Comparison of ENCODE assay signal across 8 mouse cellular contexts in the genomic region with DNA sequence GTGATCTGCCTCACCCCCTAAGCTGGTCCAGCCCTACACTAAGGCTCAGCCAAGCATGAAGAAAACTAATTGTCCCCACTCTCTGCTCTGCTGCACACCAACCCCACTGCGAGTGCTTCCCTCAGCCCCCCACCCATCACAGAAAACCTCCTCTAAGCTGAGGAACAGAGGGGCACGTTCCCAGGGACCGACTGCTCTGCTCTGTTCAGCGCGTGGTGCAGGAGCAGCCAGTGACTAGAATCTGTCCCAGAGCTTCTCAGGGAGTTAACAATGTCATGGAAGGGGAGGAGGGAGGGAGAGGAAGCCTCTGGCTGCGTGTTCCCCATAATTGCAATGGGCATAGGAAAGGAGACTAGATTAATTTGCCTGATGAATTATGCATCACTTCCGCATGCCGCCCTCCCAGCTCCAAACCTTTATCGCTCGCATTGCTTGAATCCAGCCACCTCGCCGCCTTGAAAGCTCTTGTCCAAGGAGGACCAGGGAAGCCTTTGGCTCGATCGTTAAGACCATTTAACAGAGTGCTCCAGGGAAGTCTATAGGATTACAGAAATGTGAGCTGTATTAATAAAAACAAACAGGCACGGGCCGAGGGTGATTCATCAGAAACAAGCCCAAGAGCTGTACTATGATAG.
DNase-seq lines count a peak whose midpoint lies in the region; ATAC-seq and TF ChIP-seq lines count a peak whose summit lies in the region.

No protein-coding gene starts in this region.

- no peaks in the 10 kb centered on the region for H3K9me3 ChIP-seq in embryonic facial prominence, embryonic 11.5 days (replicated peaks; ENCODE audit: control insufficient read depth, low read length)
- no peaks in the 10 kb centered on the region for H3K9me3 ChIP-seq in hindbrain, embryonic 12.5 days (replicated peaks)
- H3K9me3 ChIP-seq in liver, embryonic 14.5 days (ENCODE audit: control insufficient read depth, low read length): no peaks in the 10 kb centered on the region

- TF ChIP-seq EP300 in liver, embryonic 14.5 days (IDR thresholded peaks at IDR 0.05; ENCODE audit: low read depth): no peak

- H3K27ac ChIP-seq in embryonic facial prominence, embryonic 11.5 days (replicated peaks; ENCODE audit: low read depth, low read length): no peak overlapping the region
- peak overlapping the region; percentile 77 for H3K27ac ChIP-seq in hindbrain, embryonic 12.5 days
- H3K27ac ChIP-seq in liver, embryonic 14.5 days: no peak overlapping the region

- DNase-seq in layer of hippocampus, postnatal 10 days (ENCODE audit: low spot score in 2 of 2): peak; percentile 10 to 30
- no peak for DNase-seq in layer of hippocampus, adult 9-10 months (ENCODE audit: low spot score)
- peak; percentile 58 for DNase-seq in embryonic facial prominence, embryonic 11.5 days (ENCODE audit: low spot score)
- DNase-seq in liver, embryonic 14.5 days (ENCODE audit: low read depth in 3 of 3, low spot score in 3 of 3): no peak
- peak; percentile 23 for DNase-seq in retina, postnatal 7 days (ENCODE audit: low read depth, low spot score)
- no peak for DNase-seq in gastrocnemius, adult 8-10 months (ENCODE audit: low spot score in 2 of 2)
- no peak for DNase-seq in testis, postnatal 14 days (ENCODE audit: low spot score)

- 0 out of 2 replicates have a peak overlapping the region, but pooled peaks have one; percentile 11 for H3K9ac ChIP-seq in embryonic facial prominence, embryonic 11.5 days (replicated peaks; ENCODE audit: low read length)
- no peak overlapping the region for H3K9ac ChIP-seq in hindbrain, embryonic 12.5 days
- H3K9ac ChIP-seq in liver, embryonic 14.5 days (replicated peaks): no peak overlapping the region

- peak; percentile 90 for ATAC-seq in embryonic facial prominence, embryonic 11.5 days (replicated peaks; ENCODE audit: insufficient number of reproducible peaks, low FRiP score, low TSS enrichment, low read depth)
- ATAC-seq in hindbrain, embryonic 12.5 days (ENCODE audit: low FRiP score): peak; percentile 96
- no peak for ATAC-seq in liver, embryonic 14.5 days (ENCODE audit: insufficient read depth)

- no peaks in the 10 kb centered on the region; the same call in 1 of the 2 replicates for H3K4me1 ChIP-seq in embryonic facial prominence, embryonic 11.5 days (ENCODE audit: control insufficient read depth, insufficient read depth, low read length)
- H3K4me1 ChIP-seq in hindbrain, embryonic 12.5 days: peaks cover 37% of the 10 kb centered on the region
- 0 out of 4 replicates have a peak, but pooled peaks cover 0 to 1% of the 10 kb centered on the region in 2 experiments for H3K4me1 ChIP-seq in liver, embryonic 14.5 days (replicated peaks; ENCODE audit: control insufficient read depth in 2 of 2, insufficient read depth in 2 of 2, low read length in 1 of 2)

- H3K36me3 ChIP-seq in embryonic facial prominence, embryonic 11.5 days (replicated peaks; ENCODE audit: control insufficient read depth, insufficient read depth, low read depth, low read length): no peaks in the 10 kb centered on the region
- no peaks in the 10 kb centered on the region for H3K36me3 ChIP-seq in hindbrain, embryonic 12.5 days
- H3K36me3 ChIP-seq in liver, embryonic 14.5 days (replicated peaks; ENCODE audit: control insufficient read depth, insufficient read depth, low read depth): no peaks in the 10 kb centered on the region

- no peaks in the 10 kb centered on the region for H3K27me3 ChIP-seq in embryonic facial prominence, embryonic 11.5 days (ENCODE audit: control insufficient read depth, insufficient read depth, low read length)
- H3K27me3 ChIP-seq in hindbrain, embryonic 12.5 days: peaks cover 22% of the 10 kb centered on the region
- H3K27me3 ChIP-seq in liver, embryonic 14.5 days (ENCODE audit: control insufficient read depth, insufficient read depth, low read length): no peaks in the 10 kb centered on the region

- peak overlapping the region; percentile 50 for H3K4me2 ChIP-seq in embryonic facial prominence, embryonic 11.5 days (ENCODE audit: low read depth, low read length)
- H3K4me2 ChIP-seq in hindbrain, embryonic 12.5 days (replicated peaks): peak overlapping the region; percentile 54
- peak overlapping the region; percentile 40 for H3K4me2 ChIP-seq in liver, embryonic 14.5 days (ENCODE audit: low read depth)

- TF ChIP-seq CTCF in liver, embryonic 14.5 days (IDR thresholded peaks at IDR 0.05; ENCODE audit: low read depth): no peak

- under 1% methylated on average over 16 of the region's 16 CpGs for WGBS in embryonic facial prominence, embryonic 11.5 days
- under 1% methylated on average over 16 of the region's 16 CpGs for WGBS in hindbrain, embryonic 12.5 days
- WGBS in liver, embryonic 14.5 days (ENCODE audit: insufficient replicate concordance): 8% methylated on average over 16 of the region's 16 CpGs

- peak overlapping the region; percentile 27 for H3K4me3 ChIP-seq in embryonic facial prominence, embryonic 11.5 days (ENCODE audit: low read depth, low read length)
- peak overlapping the region; percentile 25 for H3K4me3 ChIP-seq in hindbrain, embryonic 12.5 days
- H3K4me3 ChIP-seq in liver, embryonic 14.5 days (ENCODE audit: insufficient read depth in 1 of 2, low read depth in 2 of 2, low read length in 2 of 2): no peak overlapping the region

Comparison
In these comparisons a context has a peak if more than half of its experiments do, and no peak if none do; other contexts are left out.
1. DNase-seq: peak in layer of hippocampus, postnatal 10 days (2 of 2), embryonic facial prominence, embryonic 11.5 days (single experiment) and retina, postnatal 7 days (single experiment); none in layer of hippocampus, adult 9-10 months (single experiment), liver, embryonic 14.5 days (0 of 3), gastrocnemius, adult 8-10 months (0 of 2) and testis, postnatal 14 days (single experiment).
2. H3K4me3 ChIP-seq: peak in embryonic facial prominence, embryonic 11.5 days (single experiment) and hindbrain, embryonic 12.5 days (single experiment); none in liver, embryonic 14.5 days (0 of 2).
3. Peak in every context shown above with its lines, with median percentiles within 50 percentile points of each other: H3K4me2 ChIP-seq.